Mouse (Mus musculus): ENCODE measurements around the gene Akap1.

Akap1 gene

GRCm38 (mm10) chr11:88884376-88885065 is 20.1 kb upstream of the Akap1 start:
- no peak for DNase-seq (ENCODE audit: extremely low read depth, low read depth)

GRCm38 (mm10) chr11:88878011-88878410 is 13.6 kb upstream of the Akap1 start:
- DNase-seq (ENCODE audit: extremely low read depth, low read depth), result no peak

DNA sequence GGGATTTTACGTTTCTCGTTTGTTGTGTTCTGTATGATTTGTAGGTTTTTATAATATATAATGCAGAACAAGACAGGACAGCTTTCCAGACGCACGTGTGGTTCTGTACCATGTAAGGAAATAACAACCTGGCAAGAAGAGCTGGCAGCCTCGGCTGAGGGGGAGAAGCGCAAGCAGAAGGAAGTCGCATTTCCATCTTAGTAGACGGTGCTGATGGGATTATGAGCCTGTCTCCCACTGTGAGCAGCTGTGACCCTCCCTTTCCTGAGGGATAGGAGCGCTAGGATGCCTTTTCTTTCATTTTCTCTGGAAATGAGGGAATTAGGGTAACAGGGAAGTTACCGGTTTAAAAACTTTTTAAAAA is 9.3 kb upstream of the Akap1 start:
- no peak for DNase-seq (ENCODE audit: extremely low read depth, low read depth)

DNA sequence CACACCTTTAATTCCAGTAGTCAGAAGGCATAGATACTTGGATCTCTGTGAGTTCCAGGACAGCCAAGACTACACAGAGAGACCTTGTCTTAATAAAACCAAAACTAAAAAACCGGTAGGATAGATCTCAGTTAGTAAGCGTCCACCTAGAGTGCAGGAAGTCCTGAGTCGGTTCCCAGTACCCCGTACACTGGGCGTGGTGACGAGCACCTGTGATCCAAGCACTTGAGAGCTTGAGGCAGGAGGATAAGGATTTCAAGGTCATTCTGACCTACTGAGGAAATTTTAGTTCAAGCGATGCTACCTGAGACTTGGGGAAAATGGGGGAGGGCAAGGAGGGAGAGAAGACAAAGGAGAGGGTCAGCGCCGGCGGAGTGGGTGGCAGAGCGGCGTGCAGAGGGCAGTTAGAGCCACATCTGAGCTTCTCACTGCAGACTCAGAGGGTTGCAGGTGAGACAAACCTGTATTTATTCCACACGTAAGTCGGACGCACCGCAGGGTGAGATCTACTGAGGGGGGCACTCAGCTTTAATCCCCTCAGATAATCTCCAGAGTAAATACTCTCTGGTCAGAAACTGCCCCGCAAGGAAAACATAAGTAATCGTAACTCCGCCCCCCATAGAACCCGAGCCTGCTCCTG is 8.8 kb upstream of the Akap1 start:
- DNase-seq (ENCODE audit: extremely low read depth, low read depth), result no peak

DNA sequence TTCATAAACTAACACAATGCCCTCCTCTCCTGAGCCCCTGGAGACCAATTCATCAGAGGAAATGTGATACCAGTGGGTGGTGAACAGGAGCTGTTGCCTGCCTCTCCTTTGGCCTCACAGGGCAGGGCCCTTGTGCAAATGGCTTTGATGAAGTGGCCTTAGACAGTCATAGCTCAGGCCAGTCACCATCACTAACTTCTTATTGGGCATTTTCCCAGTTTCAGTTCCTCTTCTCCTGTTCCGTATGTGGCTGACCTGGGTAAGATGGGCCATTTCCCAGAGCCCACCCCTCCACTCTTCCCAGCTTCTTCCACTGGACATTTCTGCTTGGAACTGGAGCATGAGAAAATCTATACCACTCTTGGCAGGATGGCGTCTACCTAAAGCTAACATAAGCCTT is 5.1 kb upstream of the Akap1 start:
- DNase-seq (ENCODE audit: extremely low read depth, low read depth), result no peak

DNA sequence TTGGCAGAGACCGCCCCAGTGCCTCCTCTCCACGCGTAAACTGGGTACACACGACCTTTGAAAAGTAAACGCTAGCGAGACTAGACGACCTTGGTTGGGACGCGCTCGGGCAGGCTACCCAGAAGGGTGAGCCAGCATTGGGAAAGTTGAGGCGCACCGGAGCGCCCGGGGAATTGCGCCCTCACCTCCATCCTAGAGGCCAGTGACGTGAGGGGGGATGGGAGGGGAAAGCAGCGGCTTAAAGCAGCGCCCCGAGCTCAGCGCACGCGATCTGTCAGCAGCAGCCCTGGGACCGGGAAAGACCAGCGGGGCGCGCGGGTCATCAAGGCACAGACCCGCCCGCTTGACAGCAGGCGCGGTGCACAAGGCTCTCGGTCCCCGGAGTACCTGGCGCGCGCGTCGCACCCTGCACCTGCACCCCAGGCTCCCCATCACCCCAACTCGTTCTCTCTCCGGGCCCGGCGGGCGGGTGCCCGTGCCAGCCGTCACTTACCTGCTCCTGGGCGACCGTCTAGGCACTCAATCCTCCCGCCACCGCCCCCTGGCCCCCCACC is 405 bp downstream of the Akap1 start:
- peak; percentile 34 for DNase-seq (ENCODE audit: extremely low read depth, low read depth)

- peak; percentile 15 for DNase-seq (ENCODE audit: extremely low read depth, low read depth)
These were observed 1.1 kb downstream of the Akap1 start for GRCm38 (mm10) chr11:88863071-88863903.

DNA sequence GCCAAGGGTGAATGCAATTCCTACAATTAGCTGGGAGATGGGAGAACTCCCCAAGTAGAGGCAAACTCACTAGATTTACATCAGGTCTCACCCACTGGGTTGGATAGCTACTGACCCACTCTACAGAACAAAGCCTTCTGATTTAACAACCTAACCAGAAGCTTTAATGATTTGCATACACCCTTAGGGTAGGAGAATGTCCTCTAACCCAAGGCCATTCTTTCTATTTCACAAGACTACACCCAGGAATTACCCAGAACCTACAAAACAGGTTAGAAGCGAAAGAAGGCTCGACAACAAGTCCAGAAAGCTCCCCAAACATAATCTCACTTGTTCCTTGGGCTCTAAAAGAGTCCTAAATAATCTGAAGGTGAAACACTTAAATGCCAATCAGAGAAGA is 2.0 kb downstream of the Akap1 start:
- no peak for DNase-seq (ENCODE audit: extremely low read depth, low read depth)

DNA sequence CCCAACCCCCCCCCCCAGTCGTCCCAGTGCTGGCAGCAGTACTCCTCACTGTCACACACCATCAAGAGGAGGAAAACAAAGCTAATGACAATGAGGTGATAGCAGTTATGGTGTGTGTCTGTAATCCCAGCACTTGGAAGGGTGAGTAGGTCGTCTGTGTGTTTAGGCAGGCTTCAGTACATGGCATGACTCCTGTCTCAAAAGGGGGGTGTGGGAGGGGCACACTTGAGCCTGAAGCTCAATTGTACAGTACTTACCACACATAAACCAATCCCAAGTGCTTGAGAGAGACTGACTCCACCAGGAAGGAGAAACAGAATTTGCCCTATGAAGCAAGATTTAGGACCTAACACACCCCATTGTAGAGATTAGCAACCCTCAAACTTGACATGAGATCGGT is 3.3 kb downstream of the Akap1 start:
- no peak for DNase-seq (ENCODE audit: extremely low read depth, low read depth)

GRCm38 (mm10) chr11:88860641-88861040 is 3.7 kb downstream of the Akap1 start:
- no peak for DNase-seq (ENCODE audit: extremely low read depth, low read depth)

GRCm38 (mm10) chr11:88857311-88858005 is 6.9 kb downstream of the Akap1 start:
- no peak for DNase-seq (ENCODE audit: extremely low read depth, low read depth)

GRCm38 (mm10) chr11:88856383-88856782 is 8.0 kb downstream of the Akap1 start:
- DNase-seq (ENCODE audit: extremely low read depth, low read depth), result no peak

DNA sequence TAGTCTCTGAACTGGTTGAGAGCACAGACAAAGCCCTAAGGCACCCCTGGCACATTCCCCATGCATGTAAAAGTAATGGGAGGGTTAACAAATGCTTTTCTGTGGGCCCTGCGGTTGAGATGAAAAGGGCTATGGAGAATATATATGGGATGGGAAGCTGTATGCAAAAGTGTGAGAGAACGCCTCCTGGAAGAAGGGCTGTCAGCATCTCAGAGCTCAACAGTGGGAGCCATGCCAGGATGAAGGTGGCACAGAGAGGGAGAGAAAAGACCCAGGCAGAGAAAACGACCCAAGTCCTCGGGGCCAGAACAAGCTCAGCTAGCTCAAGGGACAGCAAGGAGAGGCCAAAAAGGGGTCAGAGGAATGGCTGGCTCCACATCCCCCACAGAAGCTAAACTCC is 8.6 kb downstream of the Akap1 start:
- DNase-seq (ENCODE audit: extremely low read depth, low read depth), result no peak

GRCm38 (mm10) chr11:88853588-88853987 is 10.8 kb downstream of the Akap1 start:
- no peak for DNase-seq (ENCODE audit: extremely low read depth, low read depth)

GRCm38 (mm10) chr11:88852806-88853205 is 11.6 kb downstream of the Akap1 start:
- DNase-seq (ENCODE audit: extremely low read depth, low read depth), result no peak

DNA sequence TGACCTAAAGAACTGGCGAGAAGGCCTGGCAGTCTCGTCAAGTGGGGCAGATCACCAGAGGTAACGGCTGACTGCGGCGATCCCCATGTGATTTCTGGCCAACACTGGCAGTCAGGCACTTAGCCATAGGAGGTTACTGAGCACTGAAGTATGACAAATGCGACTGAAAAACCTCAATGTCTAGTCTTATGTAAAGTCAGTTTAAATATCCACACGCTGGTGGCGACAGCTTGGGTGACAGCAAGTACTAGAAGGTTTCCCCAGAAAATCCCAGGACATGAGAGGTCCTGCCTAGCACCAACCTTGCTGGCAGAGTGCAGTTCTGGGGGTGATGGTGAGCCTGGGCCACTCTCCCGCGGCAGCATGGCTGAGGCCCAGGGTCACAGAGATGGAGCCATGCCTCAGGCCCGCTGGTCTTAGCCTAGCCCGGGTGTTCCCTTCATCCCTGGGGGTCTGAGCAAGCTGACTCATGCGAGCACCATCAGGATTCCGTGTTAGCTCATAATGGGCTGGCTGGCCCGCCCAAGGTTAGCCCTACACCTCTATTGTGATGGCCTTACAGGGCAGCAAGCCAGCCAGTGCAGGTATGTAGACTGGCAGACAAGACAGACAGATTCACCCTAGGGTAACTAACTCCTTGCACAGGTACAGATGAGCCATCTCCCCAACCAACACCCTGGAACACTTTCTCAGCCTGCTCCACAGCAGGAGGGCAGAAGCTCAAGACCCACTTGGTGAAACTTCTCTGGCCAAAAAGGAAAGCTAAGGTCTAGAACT is 13.1 kb downstream of the Akap1 start:
- DNase-seq (ENCODE audit: extremely low read depth, low read depth), result no peak

GRCm38 (mm10) chr11:88849732-88850131 is 14.7 kb downstream of the Akap1 start:
- DNase-seq (ENCODE audit: extremely low read depth, low read depth), result no peak

GRCm38 (mm10) chr11:88849284-88849683 is 15.1 kb downstream of the Akap1 start:
- no peak for DNase-seq (ENCODE audit: extremely low read depth, low read depth)

GRCm38 (mm10) chr11:88848590-88848989 is 15.8 kb downstream of the Akap1 start:
- DNase-seq (ENCODE audit: extremely low read depth, low read depth), result no peak

GRCm38 (mm10) chr11:88847281-88848006 is 16.9 kb downstream of the Akap1 start:
- DNase-seq (ENCODE audit: extremely low read depth, low read depth), result no peak
